In genomic region chr11:52314102-52314793, GRCm38 (mm10) we compare ENCODE assay signal across 7 mouse cellular contexts. TPM values are rescaled to one million over a fixed set of nuclear protein-coding genes. Genes with fewer than 3 reads are reported as not detected.
DNase-seq lines count a peak whose midpoint lies in the region; ATAC-seq lines count a peak whose summit lies in the region.

No protein-coding gene starts in this region.

- no peak overlapping the region for H3K27ac ChIP-seq in midbrain, embryonic 14.5 days (replicated peaks; ENCODE audit: low read depth, low read length)
- H3K27ac ChIP-seq in midbrain, embryonic 10.5 days (replicated peaks) = no peak overlapping the region
- H3K27ac ChIP-seq in embryonic facial prominence, embryonic 14.5 days (replicated peaks; ENCODE audit: low read depth, low read length) = no peak overlapping the region
- no peak overlapping the region for H3K27ac ChIP-seq in lung, embryonic 15.5 days

- no peaks in the 10 kb centered on the region for H3K4me1 ChIP-seq in midbrain, embryonic 14.5 days (ENCODE audit: control insufficient read depth, insufficient read depth, low read length)
- 0 out of 2 replicates have a peak, but pooled peaks cover 6% of the 10 kb centered on the region for H3K4me1 ChIP-seq in midbrain, embryonic 10.5 days
- peaks cover 11% of the 10 kb centered on the region; the same call in 1 of the 2 replicates for H3K4me1 ChIP-seq in embryonic facial prominence, embryonic 14.5 days (ENCODE audit: control insufficient read depth, insufficient read depth, low read length)
- peaks cover 15% of the 10 kb centered on the region for H3K4me1 ChIP-seq in lung, embryonic 15.5 days

- no peaks in the 10 kb centered on the region for H3K9me3 ChIP-seq in midbrain, embryonic 14.5 days (ENCODE audit: control insufficient read depth, low read length)
- no peaks in the 10 kb centered on the region for H3K9me3 ChIP-seq in midbrain, embryonic 10.5 days (replicated peaks)
- H3K9me3 ChIP-seq in embryonic facial prominence, embryonic 14.5 days (ENCODE audit: control insufficient read depth, low read length) = no peaks in the 10 kb centered on the region
- no peaks in the 10 kb centered on the region for H3K9me3 ChIP-seq in lung, embryonic 15.5 days

- H3K36me3 ChIP-seq in midbrain, embryonic 14.5 days (ENCODE audit: control insufficient read depth, insufficient read depth, low read length) = no peaks in the 10 kb centered on the region
- no peaks in the 10 kb centered on the region for H3K36me3 ChIP-seq in midbrain, embryonic 10.5 days
- H3K36me3 ChIP-seq in embryonic facial prominence, embryonic 14.5 days (ENCODE audit: control insufficient read depth, insufficient read depth, low read length) = no peaks in the 10 kb centered on the region
- H3K36me3 ChIP-seq in lung, embryonic 15.5 days = no peaks in the 10 kb centered on the region

- H3K4me3 ChIP-seq in midbrain, embryonic 14.5 days (replicated peaks; ENCODE audit: low read depth, low read length) = no peak overlapping the region
- H3K4me3 ChIP-seq in midbrain, embryonic 10.5 days = no peak overlapping the region
- H3K4me3 ChIP-seq in embryonic facial prominence, embryonic 14.5 days (ENCODE audit: low read depth, low read length) = 0 out of 2 replicates have a peak overlapping the region, but pooled peaks have one; percentile 2
- H3K4me3 ChIP-seq in lung, embryonic 15.5 days = no peak overlapping the region

- DNase-seq in midbrain, embryonic 14.5 days = peak; percentile 65
- DNase-seq in midbrain, embryonic 10.5 days (ENCODE audit: low spot score) = no peak
- peak; percentile 67 for DNase-seq in embryonic facial prominence, embryonic 14.5 days (ENCODE audit: low spot score)
- peak; percentile 92 to 98 for DNase-seq in thymus, adult 18-20 months
- no peak for DNase-seq in cerebellum, postnatal 4 days (ENCODE audit: low spot score in 2 of 2)
- DNase-seq in adrenal gland, postnatal 14 days = no peak

- H3K4me2 ChIP-seq in midbrain, embryonic 14.5 days (ENCODE audit: low read length) = peak overlapping the region; percentile 28; the same call in 1 of the 2 replicates
- peak overlapping the region; percentile 39 for H3K4me2 ChIP-seq in embryonic facial prominence, embryonic 14.5 days (ENCODE audit: low read depth, low read length)
- peak overlapping the region; percentile 40 for H3K4me2 ChIP-seq in lung, embryonic 15.5 days

- ATAC-seq in midbrain, embryonic 14.5 days (ENCODE audit: low FRiP score, low TSS enrichment) = no peak
- peak; percentile 77; the same call in 1 of the 2 replicates for ATAC-seq in embryonic facial prominence, embryonic 14.5 days (ENCODE audit: low read depth)
- ATAC-seq in lung, embryonic 15.5 days (ENCODE audit: borderline replicate concordance, extremely low read depth, low FRiP score, low TSS enrichment) = no peak

- 21% methylated on average over 26 of the region's 26 CpGs for WGBS in midbrain, embryonic 14.5 days
- 20% methylated on average over 26 of the region's 26 CpGs for WGBS in midbrain, embryonic 10.5 days
- 15% methylated on average over 26 of the region's 26 CpGs for WGBS in embryonic facial prominence, embryonic 14.5 days
- 8% methylated on average over 26 of the region's 26 CpGs for WGBS in lung, embryonic 15.5 days

- H3K9ac ChIP-seq in midbrain, embryonic 14.5 days (replicated peaks; ENCODE audit: low read length) = no peak overlapping the region
- no peak overlapping the region for H3K9ac ChIP-seq in embryonic facial prominence, embryonic 14.5 days (ENCODE audit: low read depth, low read length)
- no peak overlapping the region for H3K9ac ChIP-seq in lung, embryonic 15.5 days

- 0 out of 2 replicates have a peak, but pooled peaks cover 6% of the 10 kb centered on the region for H3K27me3 ChIP-seq in midbrain, embryonic 14.5 days (ENCODE audit: control insufficient read depth, insufficient read depth, low read length)
- peaks cover 29% of the 10 kb centered on the region for H3K27me3 ChIP-seq in midbrain, embryonic 10.5 days (ENCODE audit: low read depth, poor library complexity, severe bottlenecking)
- no peaks in the 10 kb centered on the region for H3K27me3 ChIP-seq in embryonic facial prominence, embryonic 14.5 days (replicated peaks; ENCODE audit: control insufficient read depth, insufficient read depth, low read length)
- peaks cover 5% of the 10 kb centered on the region; the same call in 1 of the 2 replicates for H3K27me3 ChIP-seq in lung, embryonic 15.5 days

RNA-seq across cellular contexts. Expression of gene Tcf7, which starts 31.4 kb away (rescaled TPM):
- polyA plus RNA-seq in midbrain, embryonic 14.5 days (2014; fragmentation: Nextera tagmentation; extraction: Ambion mirVana) = 2.8 and 5.8 TPM in 2 replicates
- polyA plus RNA-seq in midbrain, embryonic 10.5 days (2016; fragmentation: Nextera tagmentation; extraction: Ambion mirVana) = 8.0 and 10.6 TPM in 2 replicates
- polyA plus RNA-seq in embryonic facial prominence, embryonic 14.5 days (2014; fragmentation: Nextera tagmentation; extraction: Ambion mirVana) = 17.8 and 27.7 TPM in 2 replicates
- 41.4 and 52.6 TPM in 2 replicates for polyA plus RNA-seq in lung, embryonic 15.5 days (2015; fragmentation: Nextera tagmentation; extraction: Ambion mirVana)
- 41.6 and 78.5 TPM in 2 replicates for total RNA-seq in adrenal gland, postnatal 14 days (2021)

RNA-seq across cellular contexts. Expression of gene Vdac1, which starts 46.4 kb away (rescaled TPM):
- polyA plus RNA-seq in midbrain, embryonic 14.5 days (2014; fragmentation: Nextera tagmentation; extraction: Ambion mirVana) = 275 and 348 TPM in 2 replicates
- polyA plus RNA-seq in midbrain, embryonic 10.5 days (2016; fragmentation: Nextera tagmentation; extraction: Ambion mirVana) = 221 and 222 TPM in 2 replicates
- polyA plus RNA-seq in embryonic facial prominence, embryonic 14.5 days (2014; fragmentation: Nextera tagmentation; extraction: Ambion mirVana) = 239 and 240 TPM in 2 replicates
- 256 and 265 TPM in 2 replicates for polyA plus RNA-seq in lung, embryonic 15.5 days (2015; fragmentation: Nextera tagmentation; extraction: Ambion mirVana)
- 309 and 313 TPM in 2 replicates for total RNA-seq in adrenal gland, postnatal 14 days (2021)

Comparison
In these comparisons a context has a peak if more than half of its experiments do, and no peak if none do; other contexts are left out.
1. DNase-seq: peak in midbrain, embryonic 14.5 days (single experiment), embryonic facial prominence, embryonic 14.5 days (single experiment) and thymus, adult 18-20 months (2 of 2); none in midbrain, embryonic 10.5 days (single experiment), cerebellum, postnatal 4 days (0 of 2) and adrenal gland, postnatal 14 days (single experiment).
2. Peak in every context shown above with its lines, with median percentiles within 50 percentile points of each other: H3K4me2 ChIP-seq.